Mouse (Mus musculus) limb, embryonic 13.5 days (tissue): ENCODE measurements around the gene Igf2bp1. TPM values are rescaled to one million over a fixed set of nuclear protein-coding genes. Genes with fewer than 3 reads are reported as not detected.

Source experiments
- ATAC-seq: fragments of 200-750 bp; cut with Nextera tagmentation; 2 replicates; pipeline ENCODE4 v1.8.0; 2017; ENCODE audit warnings: low read depth, moderate number of reproducible peaks, moderate TSS enrichment; ENCODE audit not compliant: low FRiP score
- H3K27ac ChIP-seq: fragments of 300-500 bp; sonication (generic); 2 replicates; pipeline ENCODE4 v1.5.1; 2015; ENCODE audit warnings: inconsistent platforms, mild to moderate bottlenecking, moderate library complexity
- H3K27me3 ChIP-seq: fragments of 300-500 bp; sonication (generic); 2 replicates; pipeline ENCODE4 v1.6.1; 2015; ENCODE audit warnings: mild to moderate bottlenecking, inconsistent platforms
- H3K36me3 ChIP-seq: fragments of 300-500 bp; sonication (generic); 2 replicates; pipeline ENCODE4 v1.6.1; 2015; ENCODE audit warnings: inconsistent platforms, mild to moderate bottlenecking, moderate library complexity
- H3K4me1 ChIP-seq: fragments of 300-500 bp; sonication (generic); 2 replicates; pipeline ENCODE4 v1.6.1; 2015; ENCODE audit warnings: inconsistent platforms
- H3K4me2 ChIP-seq: fragments of 300-500 bp; sonication (generic); replicated peaks from 2 replicates; pipeline ENCODE4 v1.6.1; 2015; ENCODE audit warnings: inconsistent platforms, mild to moderate bottlenecking, moderate library complexity
- H3K4me3 ChIP-seq: fragments of 300-500 bp; sonication (generic); 2 replicates; pipeline ENCODE4 v1.5.1; 2015; ENCODE audit warnings: moderate library complexity, mild to moderate bottlenecking, inconsistent platforms
- H3K9ac ChIP-seq: fragments of 300-500 bp; sonication (generic); 2 replicates; pipeline ENCODE4 v1.6.1; 2015; ENCODE audit warnings: mild to moderate bottlenecking, inconsistent platforms
- H3K9me3 ChIP-seq: fragments of 300-500 bp; sonication (generic); 2 replicates; pipeline ENCODE4 v1.6.1; 2016; ENCODE audit warnings: inconsistent platforms
- WGBS: fragments of 180-500 bp; shearing (Covaris S2); methylation state at CpG from one replicate; pipeline ENCODE4 v1.1.7; 2015; 5-methylcytosine and 5-hydroxymethylcytosine counted together
- polyA plus RNA-seq: library from polyadenylated mRNA; unstranded; fragments of >200 nt; fragmentation: Nextera tagmentation; extraction: Ambion mirVana; gene quantifications from 2 replicates; pipeline ENCODE4 v1.2.1, GENCODE M21; 2015

The Igf2bp1 gene
- polyA plus RNA-seq, 1 experiment from 2014 or later, result 85.7 TPM

DNA sequence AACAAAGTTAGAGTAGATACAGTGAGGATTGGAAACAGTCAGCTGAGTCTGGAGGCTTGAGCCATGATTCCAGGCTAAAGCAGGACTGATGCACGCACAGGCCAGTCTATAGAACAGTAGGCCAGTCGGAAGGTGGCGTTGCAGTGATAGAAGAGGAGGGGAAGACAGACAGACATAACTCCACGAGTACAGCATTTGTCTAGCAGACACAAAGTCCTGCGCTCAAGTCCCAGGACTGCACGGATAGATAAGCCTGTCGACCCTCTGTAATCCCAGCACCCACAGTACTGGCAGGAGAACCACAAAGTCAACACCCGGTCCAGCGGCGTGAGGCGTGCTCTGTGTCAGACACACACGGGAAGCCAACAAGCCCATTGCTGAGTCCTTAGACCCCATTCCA lies 23.9 kb downstream of the Igf2bp1 start:
- Histone ChIP-seq H3K4me1 (peaks cover 40% of the 10 kb centered on the region), H3K4me3 (peak overlapping the region; percentile 4), H3K9me3 (no peaks in the 10 kb centered on the region), H3K9ac (no peak overlapping the region), H3K27ac (peak overlapping the region; percentile 59), H3K27me3 (no peaks in the 10 kb centered on the region), H3K36me3 (peaks cover 40% of the 10 kb centered on the region), H3K4me2 (peak overlapping the region; percentile 39)
- WGBS, result 87% methylated on average over 12 of the region's 12 CpGs
- ATAC-seq, result no peak

DNA sequence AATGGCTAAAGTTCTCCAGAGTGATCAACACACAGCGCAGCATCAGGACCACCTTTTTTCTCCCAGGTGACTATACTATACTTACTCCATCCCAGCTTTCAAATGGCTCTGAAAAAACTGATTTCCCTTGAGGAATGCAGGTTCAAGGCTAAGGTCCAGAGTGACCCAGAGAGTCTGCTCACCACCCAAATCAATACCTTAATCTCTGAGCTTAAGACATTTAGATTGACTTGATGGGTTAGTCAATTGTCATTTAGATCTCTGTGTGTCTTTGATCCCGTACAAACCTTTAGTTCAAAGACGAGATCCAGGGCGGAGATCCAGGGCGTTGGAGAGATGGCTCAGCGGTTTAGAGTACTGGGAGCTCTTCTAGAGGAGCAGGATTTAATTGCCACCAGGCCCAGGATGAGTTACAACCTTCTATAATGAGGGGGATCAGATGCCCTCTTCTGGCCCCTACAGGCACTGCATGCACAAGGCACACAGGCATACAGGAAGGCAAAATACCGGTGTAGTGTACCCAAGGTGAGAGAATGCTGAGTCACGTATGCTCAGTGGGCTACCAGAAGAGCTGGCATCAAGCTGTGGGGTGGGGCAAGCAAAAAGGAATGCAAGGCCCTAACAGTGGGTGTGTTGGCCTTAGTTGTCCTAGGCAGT lies 24.9 kb downstream of the Igf2bp1 start:
- H3K9me3 ChIP-seq, result no peaks in the 10 kb centered on the region
- WGBS, result 48% methylated on average over 8 of the region's 8 CpGs
- no peak overlapping the region; the same call in 1 of the 2 replicates for H3K4me2 ChIP-seq
- no peak overlapping the region for H3K9ac ChIP-seq
- peaks cover 44% of the 10 kb centered on the region for H3K36me3 ChIP-seq
- no peak overlapping the region for H3K4me3 ChIP-seq
- peaks cover 40% of the 10 kb centered on the region for H3K4me1 ChIP-seq
- no peaks in the 10 kb centered on the region for H3K27me3 ChIP-seq
- ATAC-seq, result 0 out of 2 replicates have a peak, but pooled peaks have one; percentile 29
- no peak overlapping the region for H3K27ac ChIP-seq

GRCm38 (mm10) chr11:95978487-95978886 lies 27.3 kb downstream of the Igf2bp1 start:
- peaks cover 67% of the 10 kb centered on the region for H3K36me3 ChIP-seq
- 75% methylated on average over 3 of the region's 3 CpGs for WGBS

GRCm38 (mm10) chr11:95976290-95976689 lies 29.4 kb downstream of the Igf2bp1 start:
- ATAC-seq, result no peak
- WGBS, result 94% methylated on average over 2 of the region's 2 CpGs
- Histone ChIP-seq H3K27ac (no peak overlapping the region), H3K4me2 (no peak overlapping the region), H3K9ac (no peak overlapping the region), H3K27me3 (no peaks in the 10 kb centered on the region), H3K36me3 (peaks cover 87% of the 10 kb centered on the region), H3K4me3 (no peak overlapping the region), H3K4me1 (peaks cover 10% of the 10 kb centered on the region), H3K9me3 (no peaks in the 10 kb centered on the region)

More at GRCm38 (mm10) chr11:95978487-95978886, 27.3 kb downstream of the Igf2bp1 start:
- H3K9ac ChIP-seq, result no peak overlapping the region
- ATAC-seq, result no peak
- H3K9me3 ChIP-seq, result no peaks in the 10 kb centered on the region
- no peak overlapping the region for H3K4me2 ChIP-seq
- no peaks in the 10 kb centered on the region for H3K27me3 ChIP-seq
- H3K4me1 ChIP-seq, result peaks cover 30% of the 10 kb centered on the region
- H3K27ac ChIP-seq, result no peak overlapping the region
- no peak overlapping the region for H3K4me3 ChIP-seq

GRCm38 (mm10) chr11:95975694-95976093 lies 30.0 kb downstream of the Igf2bp1 start:
- peaks cover 87% of the 10 kb centered on the region for H3K36me3 ChIP-seq

GRCm38 (mm10) chr11:95973187-95973586 lies 32.6 kb downstream of the Igf2bp1 start:
- H3K36me3 ChIP-seq, result peaks cover 98% of the 10 kb centered on the region
- H3K27ac ChIP-seq, result no peak overlapping the region
- no peaks in the 10 kb centered on the region for H3K4me1 ChIP-seq
- H3K4me2 ChIP-seq, result no peak overlapping the region
- no peak for ATAC-seq
- 73% methylated on average over 6 of the region's 6 CpGs for WGBS
- no peaks in the 10 kb centered on the region for H3K27me3 ChIP-seq
- no peaks in the 10 kb centered on the region for H3K9me3 ChIP-seq
- no peak overlapping the region for H3K4me3 ChIP-seq
- H3K9ac ChIP-seq, result no peak overlapping the region

More at GRCm38 (mm10) chr11:95975694-95976093, 30.0 kb downstream of the Igf2bp1 start:
- Histone ChIP-seq H3K9ac (no peak overlapping the region), H3K4me1 (0 out of 2 replicates have a peak, but pooled peaks cover 6% of the 10 kb centered on the region), H3K4me3 (no peak overlapping the region), H3K9me3 (no peaks in the 10 kb centered on the region), H3K27ac (no peak overlapping the region), H3K27me3 (no peaks in the 10 kb centered on the region), H3K4me2 (no peak overlapping the region)
- no peak for ATAC-seq
- WGBS, result 92% methylated on average over 5 of the region's 5 CpGs

GRCm38 (mm10) chr11:95963304-95963703 lies 42.4 kb downstream of the Igf2bp1 start:
- no peak overlapping the region for H3K27ac ChIP-seq
- no peak overlapping the region for H3K4me2 ChIP-seq
- H3K4me1 ChIP-seq, result no peaks in the 10 kb centered on the region
- no peak overlapping the region for H3K9ac ChIP-seq
- no peak for ATAC-seq
- no peak overlapping the region for H3K4me3 ChIP-seq
- 74% methylated on average over 7 of the region's 7 CpGs for WGBS
- H3K36me3 ChIP-seq, result peaks cover 96% of the 10 kb centered on the region
- H3K27me3 ChIP-seq, result no peaks in the 10 kb centered on the region
- no peaks in the 10 kb centered on the region for H3K9me3 ChIP-seq

DNA sequence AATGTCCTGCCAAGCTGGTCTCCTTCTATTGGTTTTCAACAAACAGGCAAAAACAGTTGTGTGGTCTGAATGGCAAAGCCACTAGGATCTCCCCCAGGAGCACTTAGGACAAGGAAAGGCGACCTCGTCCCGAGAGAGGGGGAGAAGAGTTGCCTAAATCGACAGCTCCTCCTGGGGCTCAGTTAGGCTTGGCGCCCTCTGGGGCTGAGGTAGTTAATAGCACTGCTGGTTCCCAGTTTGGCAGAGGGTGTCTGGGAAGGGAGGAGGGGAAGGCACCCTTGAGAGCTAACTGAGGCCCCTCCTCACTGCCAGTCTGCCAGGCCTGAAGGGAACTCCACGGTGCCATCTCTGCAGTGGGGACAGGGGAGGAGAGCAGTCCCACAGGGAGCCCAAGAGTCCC lies 46.6 kb downstream of the Igf2bp1 start:
- Histone ChIP-seq H3K27me3 (no peaks in the 10 kb centered on the region), H3K4me1 (no peaks in the 10 kb centered on the region), H3K4me3 (no peak overlapping the region), H3K27ac (no peak overlapping the region), H3K36me3 (peaks cover 61% of the 10 kb centered on the region), H3K9me3 (no peaks in the 10 kb centered on the region), H3K4me2 (no peak overlapping the region), H3K9ac (no peak overlapping the region)
- no peak for ATAC-seq
- 69% methylated on average over 6 of the region's 6 CpGs for WGBS

DNA sequence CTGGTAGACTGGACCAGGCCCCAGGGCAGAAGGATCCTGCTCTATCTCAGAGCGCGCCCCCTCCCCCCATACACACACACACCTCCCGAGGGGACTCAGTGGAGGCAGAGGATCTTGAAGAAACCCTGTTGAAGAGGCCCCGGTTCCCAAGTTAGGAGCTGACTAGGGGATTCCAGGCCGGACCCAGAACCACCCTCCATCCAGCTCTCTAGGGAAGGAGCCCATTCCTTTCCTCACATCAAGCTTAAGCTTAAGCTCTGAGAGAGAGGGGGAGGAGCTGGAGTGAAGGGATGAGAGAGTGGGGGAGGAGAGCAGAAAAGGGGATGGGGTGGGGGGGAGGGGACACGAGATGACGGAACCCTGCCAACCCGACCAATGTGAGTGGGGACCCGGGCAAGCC lies 47.5 kb downstream of the Igf2bp1 start:
- Histone ChIP-seq H3K9me3 (0 out of 2 replicates have a peak, but pooled peaks cover 4% of the 10 kb centered on the region), H3K27me3 (no peaks in the 10 kb centered on the region), H3K4me1 (no peaks in the 10 kb centered on the region), H3K4me2 (no peak overlapping the region), H3K27ac (no peak overlapping the region), H3K9ac (no peak overlapping the region), H3K4me3 (no peak overlapping the region), H3K36me3 (peaks cover 53% of the 10 kb centered on the region)
- 72% methylated on average over 9 of the region's 9 CpGs for WGBS
- no peak for ATAC-seq

DNA sequence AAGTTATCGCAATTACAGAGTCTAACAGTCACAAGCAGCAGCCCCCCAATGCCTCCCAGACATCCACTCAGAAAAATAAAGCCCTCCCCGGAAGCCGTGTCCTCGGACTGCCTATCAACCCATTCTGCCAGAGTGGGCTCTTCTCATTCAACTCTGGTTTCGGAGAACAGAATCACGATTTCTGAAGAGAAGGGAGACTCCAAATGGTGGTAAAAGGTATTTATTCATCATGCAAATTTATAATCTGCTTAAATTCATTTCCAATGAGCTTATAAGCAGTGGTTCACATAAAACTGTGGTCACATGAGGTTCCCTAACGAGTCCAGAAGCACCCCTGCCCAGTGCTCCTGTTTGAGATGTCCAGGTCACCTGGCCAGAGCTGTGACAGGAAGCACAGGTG lies 48.3 kb downstream of the Igf2bp1 start:
- Histone ChIP-seq H3K27me3 (no peaks in the 10 kb centered on the region), H3K36me3 (peaks cover 44% of the 10 kb centered on the region), H3K4me1 (no peaks in the 10 kb centered on the region), H3K4me2 (no peak overlapping the region), H3K4me3 (no peak overlapping the region), H3K27ac (no peak overlapping the region), H3K9ac (no peak overlapping the region), H3K9me3 (0 out of 2 replicates have a peak, but pooled peaks cover 4% of the 10 kb centered on the region)
- ATAC-seq, result no peak
- 84% methylated on average over 7 of the region's 7 CpGs for WGBS

- peaks cover 6% of the 10 kb centered on the region for H3K36me3 ChIP-seq
- 86% methylated on average over 5 of the region's 5 CpGs for WGBS
- no peak overlapping the region for H3K4me3 ChIP-seq
- 0 out of 2 replicates have a peak, but pooled peaks cover 4% of the 10 kb centered on the region for H3K9me3 ChIP-seq
- H3K4me1 ChIP-seq, result no peaks in the 10 kb centered on the region
- ATAC-seq, result no peak
- H3K9ac ChIP-seq, result no peak overlapping the region
- no peaks in the 10 kb centered on the region for H3K27me3 ChIP-seq
- no peak overlapping the region for H3K4me2 ChIP-seq
- H3K27ac ChIP-seq, result no peak overlapping the region
These were observed 52.4 kb downstream of the Igf2bp1 start for GRCm38 (mm10) chr11:95953313-95953712.

- H3K27me3 ChIP-seq, result no peaks in the 10 kb centered on the region
- H3K27ac ChIP-seq, result no peak overlapping the region
- no peak overlapping the region for H3K9ac ChIP-seq
- no peaks in the 10 kb centered on the region for H3K36me3 ChIP-seq
- no peak overlapping the region for H3K4me2 ChIP-seq
- 0 out of 2 replicates have a peak, but pooled peaks cover 3% of the 10 kb centered on the region for H3K9me3 ChIP-seq
- H3K4me3 ChIP-seq, result no peak overlapping the region
- WGBS, result 77% methylated on average over 13 of the region's 13 CpGs
- no peaks in the 10 kb centered on the region for H3K4me1 ChIP-seq
- ATAC-seq, result no peak
These were observed 59.8 kb downstream of the Igf2bp1 start for GRCm38 (mm10) chr11:95945838-95946472.
